Mouse (Mus musculus) embryonic facial prominence, embryonic 11.5 days (tissue): ENCODE data around the gene Olfr1410. TPM values are rescaled to one million over a fixed set of nuclear protein-coding genes. Genes with fewer than 3 reads are reported as not detected.
A peak's percentile ranks its signal among the peaks of the same experiment; 100 is the strongest.

Experiments used
- ATAC-seq: fragments of 200-750 bp; cut with Nextera tagmentation; replicated peaks from 2 replicates; pipeline ENCODE4 v1.8.0; 2017; ENCODE audit warnings: low read depth; ENCODE audit not compliant: insufficient number of reproducible peaks, low FRiP score, low TSS enrichment
- DNase-seq: peaks from one replicate; pipeline ENCODE4 v3.0.0-alpha.2; 2015; ENCODE audit warnings: low spot score
- H3K27ac ChIP-seq: fragments of 300-500 bp; sonication (generic); replicated peaks from 2 replicates; pipeline ENCODE4 v1.5.1; 2014; ENCODE audit warnings: mild to moderate bottlenecking, low read depth, low read length, control low read depth
- H3K27me3 ChIP-seq: fragments of 300-500 bp; sonication (generic); 2 replicates; pipeline ENCODE4 v1.6.1; 2014; ENCODE audit warnings: mild to moderate bottlenecking, low read length, moderate library complexity, mixed read lengths; ENCODE audit not compliant: control insufficient read depth, insufficient read depth
- H3K36me3 ChIP-seq: fragments of 300-500 bp; sonication (generic); replicated peaks from 2 replicates; pipeline ENCODE4 v1.6.1; 2014; ENCODE audit warnings: low read depth, mild to moderate bottlenecking, low read length, moderate library complexity, mixed read lengths; ENCODE audit not compliant: control insufficient read depth, insufficient read depth
- H3K4me1 ChIP-seq: fragments of 300-500 bp; sonication (generic); 2 replicates; pipeline ENCODE4 v1.6.1; 2014; ENCODE audit warnings: low read length, mixed read lengths; ENCODE audit not compliant: control insufficient read depth, insufficient read depth
- H3K4me2 ChIP-seq: fragments of 300-500 bp; sonication (generic); 2 replicates; pipeline ENCODE4 v1.6.1; 2014; ENCODE audit warnings: low read depth, mild to moderate bottlenecking, control low read depth, low read length, moderate library complexity
- H3K4me3 ChIP-seq: fragments of 300-500 bp; sonication (generic); 2 replicates; pipeline ENCODE4 v1.5.1; 2014; ENCODE audit warnings: low read depth, low read length, control low read depth
- H3K9ac ChIP-seq: fragments of 300-500 bp; sonication (generic); replicated peaks from 2 replicates; pipeline ENCODE4 v1.6.1; 2014; ENCODE audit warnings: mild to moderate bottlenecking, control low read depth, low read length
- H3K9me3 ChIP-seq: fragments of 300-500 bp; sonication (generic); replicated peaks from 2 replicates; pipeline ENCODE4 v1.6.1; 2016; ENCODE audit warnings: mild to moderate bottlenecking, low read length, inconsistent platforms, mixed read lengths; ENCODE audit not compliant: control insufficient read depth
- WGBS: fragments of 180-500 bp; shearing (Covaris S2); extraction: QIAGEN DNeasy Blood & Tissue Kit; methylation state at CpG from one replicate; pipeline ENCODE4 v1.1.7; 2014; 5-methylcytosine and 5-hydroxymethylcytosine counted together
- polyA plus RNA-seq: library from polyadenylated mRNA; unstranded; fragments of >200 nt; fragmentation: Nextera tagmentation; extraction: Ambion mirVana; gene quantifications from 2 replicates; pipeline ENCODE4 v1.2.1, GENCODE M21; 2014

Gene Olfr1410
- polyA plus RNA-seq, 1 experiment from 2014 or later: not detected

DNA sequence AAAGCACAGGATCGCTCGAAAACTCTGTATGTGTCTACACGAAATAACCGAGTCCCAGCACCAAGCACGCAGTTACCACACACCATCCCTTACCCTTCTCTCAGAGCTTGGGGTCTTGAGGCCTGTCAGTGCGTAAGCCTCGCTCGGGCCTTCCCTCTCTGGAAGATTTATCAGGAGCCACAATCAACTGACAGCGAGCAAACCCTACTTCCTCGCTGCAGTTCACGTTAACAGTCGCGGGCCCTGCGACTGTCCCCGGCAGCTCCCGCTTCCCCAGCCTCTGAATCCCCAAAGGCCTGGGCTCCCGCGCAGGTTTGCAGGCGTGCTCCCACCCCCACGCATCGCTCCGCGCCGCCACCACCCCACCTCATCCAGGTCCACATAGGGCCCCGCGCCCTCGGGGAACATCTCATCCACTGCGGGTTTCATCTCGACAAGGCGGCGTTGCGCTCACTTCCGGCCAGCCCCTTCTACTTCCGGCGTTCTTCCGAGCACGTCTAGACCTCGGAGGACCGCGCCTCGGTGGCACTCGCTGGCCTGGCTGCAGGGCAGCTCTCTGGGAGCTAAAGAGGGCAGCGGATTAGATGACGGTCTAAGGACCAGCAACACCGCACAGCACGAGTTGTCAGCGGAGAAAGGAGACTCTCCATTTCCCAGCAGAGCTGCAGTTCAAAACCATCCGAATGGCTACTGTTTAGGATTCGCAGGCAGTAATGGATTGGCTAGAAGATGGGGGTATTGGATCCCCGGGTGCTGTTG lies 36.1 kb downstream of the Olfr1410 start, which contains the start of gene Cops9:
Cops9 (minus strand) TSS at position 472 of the 759 bp plus-strand sequence.
- Histone ChIP-seq H3K27me3 (no peaks in the 10 kb centered on the region), H3K27ac (no peak within 1 kb of the TSS), H3K36me3 (no peaks in the 10 kb centered on the region), H3K4me3 (peak within 1 kb of the TSS; percentile 82), H3K4me1 (no peaks in the 10 kb centered on the region; the same call in 1 of the 2 replicates), H3K9ac (peak within 1 kb of the TSS; percentile 87), H3K4me2 (peak within 1 kb of the TSS; percentile 92), H3K9me3 (no peaks in the 10 kb centered on the region)
- ATAC-seq: peak; percentile 86
- DNase-seq: peak; percentile 95
- 2% methylated on average over 50 of the region's 50 CpGs for WGBS

DNA sequence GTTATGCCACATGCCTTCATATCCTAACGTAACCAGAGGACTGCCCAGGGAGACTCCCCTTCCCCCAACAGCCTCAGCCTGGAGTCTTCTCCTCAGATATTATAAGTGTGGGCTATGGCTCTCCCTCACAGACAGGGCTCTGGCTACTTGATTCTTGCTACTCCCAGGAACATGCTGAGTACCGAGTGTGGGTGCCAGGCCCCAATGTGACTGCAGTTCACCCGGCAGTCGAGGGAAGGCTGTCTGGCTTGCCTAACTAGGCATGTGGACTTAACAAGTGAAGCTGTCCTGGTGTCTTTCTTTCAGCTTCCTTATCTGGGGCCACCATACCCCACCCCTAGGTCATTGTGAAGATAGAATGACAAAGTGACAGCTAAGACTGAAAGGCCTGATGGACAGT lies 38.1 kb downstream of the Olfr1410 start:
- Histone ChIP-seq H3K4me1 (no peaks in the 10 kb centered on the region; the same call in 1 of the 2 replicates), H3K9ac (no peak overlapping the region), H3K4me2 (no peak overlapping the region), H3K36me3 (no peaks in the 10 kb centered on the region), H3K9me3 (no peaks in the 10 kb centered on the region), H3K27me3 (no peaks in the 10 kb centered on the region), H3K27ac (no peak overlapping the region), H3K4me3 (no peak overlapping the region)
- WGBS: 78% methylated on average over 4 of the region's 4 CpGs
- no peak for ATAC-seq
- no peak for DNase-seq

DNA sequence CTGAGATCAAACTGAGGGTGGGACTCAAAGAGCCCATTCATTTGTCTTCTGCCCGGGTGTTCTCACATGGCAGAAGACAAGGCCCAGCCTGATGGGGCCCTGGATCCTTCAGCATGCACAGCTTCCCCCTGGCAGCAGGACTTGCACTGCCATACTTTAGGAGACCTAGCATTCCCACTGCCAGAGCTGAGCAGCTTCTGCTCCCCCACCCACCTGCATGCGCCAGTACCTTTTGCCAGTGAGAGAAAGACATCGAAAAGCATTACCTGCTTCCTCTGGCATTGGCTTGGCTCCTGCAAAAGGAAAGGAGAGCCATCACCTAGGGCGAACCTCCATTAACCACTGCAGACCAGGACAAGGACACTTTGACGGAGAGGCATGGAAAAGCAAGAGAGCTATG lies 39.3 kb downstream of the Olfr1410 start:
- no peaks in the 10 kb centered on the region for H3K27me3 ChIP-seq
- ATAC-seq (no peak), DNase-seq (no peak)
- H3K4me2 ChIP-seq: no peak overlapping the region
- no peaks in the 10 kb centered on the region for H3K9me3 ChIP-seq
- no peaks in the 10 kb centered on the region; the same call in 1 of the 2 replicates for H3K4me1 ChIP-seq
- 78% methylated on average over 5 of the region's 5 CpGs for WGBS
- no peak overlapping the region for H3K4me3 ChIP-seq
- no peak overlapping the region for H3K27ac ChIP-seq
- no peaks in the 10 kb centered on the region for H3K36me3 ChIP-seq
- no peak overlapping the region for H3K9ac ChIP-seq

DNA sequence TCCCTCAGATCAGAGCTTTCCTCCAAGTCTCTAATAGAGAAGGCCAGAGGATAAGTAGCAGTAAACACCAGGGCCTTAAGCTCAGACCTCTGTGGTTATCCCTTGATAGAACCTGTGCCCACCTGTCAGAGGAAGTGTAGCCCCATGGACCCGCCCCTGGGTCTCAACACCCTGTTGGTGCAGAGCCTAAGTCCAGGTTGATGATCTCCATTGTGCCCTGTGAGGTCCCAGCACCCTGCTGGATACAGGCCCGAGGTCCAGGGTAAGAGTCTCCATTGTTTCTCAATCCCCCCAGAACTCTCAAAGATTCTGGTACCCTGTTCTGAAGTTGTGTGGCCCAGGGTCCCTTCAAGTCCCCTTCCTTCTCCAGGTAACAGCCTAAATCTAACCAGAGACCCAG lies 40.5 kb downstream of the Olfr1410 start:
- Histone ChIP-seq H3K36me3 (no peaks in the 10 kb centered on the region), H3K4me2 (no peak overlapping the region), H3K4me1 (no peaks in the 10 kb centered on the region), H3K27me3 (no peaks in the 10 kb centered on the region), H3K9me3 (no peaks in the 10 kb centered on the region), H3K4me3 (no peak overlapping the region), H3K27ac (no peak overlapping the region), H3K9ac (no peak overlapping the region)
- DNase-seq (no peak), ATAC-seq (no peak)
- WGBS: 53% methylated on average over 2 of the region's 2 CpGs

DNA sequence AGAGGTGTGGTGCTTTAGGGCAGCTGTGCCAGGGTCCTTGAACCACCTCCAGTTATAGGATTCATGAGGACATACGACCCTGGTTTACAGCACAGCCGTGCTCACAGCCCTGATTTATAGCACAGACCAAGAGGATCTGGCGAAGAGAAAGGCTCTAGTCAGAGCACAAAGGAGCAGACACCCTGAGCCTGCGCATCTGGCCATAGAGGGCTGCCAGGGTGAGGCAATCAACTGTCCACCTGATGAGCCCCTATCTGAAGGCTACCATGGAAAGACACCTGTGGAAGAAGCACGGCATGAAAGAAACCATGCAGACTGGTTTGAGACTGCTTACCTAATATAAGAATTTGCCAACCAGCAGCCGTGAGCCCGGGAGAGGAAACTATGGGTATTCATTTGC lies 41.0 kb downstream of the Olfr1410 start:
- DNase-seq (no peak), ATAC-seq (no peak)
- no peaks in the 10 kb centered on the region for H3K4me1 ChIP-seq
- H3K27me3 ChIP-seq: no peaks in the 10 kb centered on the region
- H3K9me3 ChIP-seq: no peaks in the 10 kb centered on the region
- no peak overlapping the region for H3K4me3 ChIP-seq
- H3K27ac ChIP-seq: no peak overlapping the region
- H3K4me2 ChIP-seq: no peak overlapping the region
- no peaks in the 10 kb centered on the region for H3K36me3 ChIP-seq
- H3K9ac ChIP-seq: no peak overlapping the region
- 79% methylated on average over 7 of the region's 7 CpGs for WGBS

DNA sequence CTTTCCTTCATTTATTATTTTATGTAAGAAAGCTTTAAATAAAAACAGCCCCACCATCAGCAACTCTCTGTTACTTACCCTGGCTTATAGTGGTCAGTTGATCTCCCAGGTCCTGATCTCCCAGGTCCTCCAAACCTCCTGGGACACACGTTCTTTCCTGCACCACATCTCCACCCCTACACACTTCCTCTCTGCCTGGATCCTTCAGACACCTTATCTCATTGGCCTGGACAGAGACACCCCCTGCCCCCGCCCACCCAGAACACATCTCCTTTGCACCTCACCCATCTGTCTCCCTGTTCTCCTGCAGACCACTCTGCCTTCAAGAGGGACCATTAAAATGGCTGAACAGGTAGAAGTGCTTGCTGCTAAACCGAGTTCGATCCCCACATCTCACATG lies 41.4 kb downstream of the Olfr1410 start:
- Histone ChIP-seq H3K4me3 (no peak overlapping the region), H3K9me3 (no peaks in the 10 kb centered on the region), H3K4me1 (no peaks in the 10 kb centered on the region), H3K4me2 (no peak overlapping the region), H3K27me3 (no peaks in the 10 kb centered on the region), H3K36me3 (no peaks in the 10 kb centered on the region), H3K27ac (no peak overlapping the region), H3K9ac (no peak overlapping the region)
- ATAC-seq: no peak
- DNase-seq: no peak
- 72% methylated on average over 4 of the region's 4 CpGs for WGBS

DNA sequence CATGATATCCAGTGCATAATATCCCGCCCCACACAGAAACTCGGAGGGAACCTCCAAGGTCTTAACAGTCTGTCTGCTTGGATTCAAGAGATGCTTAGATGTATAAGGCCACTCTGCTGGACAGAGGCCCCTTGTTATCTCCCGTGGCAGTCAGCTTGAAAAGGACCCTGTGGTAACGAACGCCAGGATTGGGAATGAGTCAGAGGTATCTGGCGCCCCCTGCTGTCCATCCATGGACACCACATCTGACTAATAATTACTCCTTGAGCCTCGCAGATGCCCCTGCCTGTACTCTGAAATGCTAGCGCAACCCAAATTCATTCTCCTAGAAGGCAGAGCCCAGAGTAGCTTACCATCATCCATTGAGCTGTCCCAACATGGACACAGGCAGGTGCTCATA lies 42.2 kb downstream of the Olfr1410 start:
- peak; percentile 88 for DNase-seq
- Histone ChIP-seq H3K4me2 (no peak overlapping the region), H3K27ac (no peak overlapping the region), H3K9me3 (no peaks in the 10 kb centered on the region), H3K4me1 (no peaks in the 10 kb centered on the region), H3K36me3 (no peaks in the 10 kb centered on the region), H3K4me3 (no peak overlapping the region), H3K9ac (no peak overlapping the region), H3K27me3 (no peaks in the 10 kb centered on the region)
- no peak for ATAC-seq
- WGBS: 9% methylated on average over 8 of the region's 8 CpGs

DNA sequence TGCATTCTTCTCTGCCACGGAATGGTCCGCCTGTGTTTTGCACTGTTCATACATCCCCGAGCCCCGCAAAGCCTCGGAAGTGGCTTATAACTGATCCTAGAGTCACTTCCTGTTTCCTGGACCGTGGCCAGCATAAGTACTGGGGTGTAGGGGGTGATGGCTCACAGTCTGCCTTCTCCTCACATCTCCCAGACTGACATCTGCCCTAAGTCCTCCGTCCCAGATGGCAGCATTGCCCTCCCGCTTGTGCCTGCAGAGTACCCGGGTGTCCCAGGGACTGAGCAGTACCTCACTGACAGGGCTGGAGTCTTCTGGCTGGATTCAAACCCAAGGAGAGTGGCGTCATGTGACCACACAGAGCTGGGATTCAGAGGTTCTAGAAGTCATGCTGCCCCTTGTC lies 42.6 kb downstream of the Olfr1410 start:
- Histone ChIP-seq H3K9ac (no peak overlapping the region), H3K4me2 (no peak overlapping the region), H3K4me1 (no peaks in the 10 kb centered on the region), H3K4me3 (no peak overlapping the region), H3K36me3 (no peaks in the 10 kb centered on the region), H3K9me3 (no peaks in the 10 kb centered on the region), H3K27me3 (no peaks in the 10 kb centered on the region), H3K27ac (no peak overlapping the region)
- ATAC-seq (no peak), DNase-seq (no peak)
- WGBS: 52% methylated on average over 10 of the region's 10 CpGs
